Mouse (Mus musculus) neural tube, embryonic 10.5 days (tissue): ENCODE measurements around the gene Epha3.

Experiments used
- DNase-seq: peaks from one replicate; pipeline ENCODE4 v3.0.0-alpha.2; 2017; ENCODE audit warnings: low spot score; ENCODE audit errors: extremely low spot score

The Epha3 gene

GRCm38 (mm10) chr16:63863913-63864330, at the start of gene Epha3:
Gene Epha3, minus strand, starts transcription at chr16:63864175.
- DNase-seq = peak; percentile 87

GRCm38 (mm10) chr16:63903425-63903824, 39.5 kb upstream of the Epha3 start:
- DNase-seq = peak; percentile 13

GRCm38 (mm10) chr16:63881190-63881589, 17.2 kb upstream of the Epha3 start:
- DNase-seq = no peak

DNA sequence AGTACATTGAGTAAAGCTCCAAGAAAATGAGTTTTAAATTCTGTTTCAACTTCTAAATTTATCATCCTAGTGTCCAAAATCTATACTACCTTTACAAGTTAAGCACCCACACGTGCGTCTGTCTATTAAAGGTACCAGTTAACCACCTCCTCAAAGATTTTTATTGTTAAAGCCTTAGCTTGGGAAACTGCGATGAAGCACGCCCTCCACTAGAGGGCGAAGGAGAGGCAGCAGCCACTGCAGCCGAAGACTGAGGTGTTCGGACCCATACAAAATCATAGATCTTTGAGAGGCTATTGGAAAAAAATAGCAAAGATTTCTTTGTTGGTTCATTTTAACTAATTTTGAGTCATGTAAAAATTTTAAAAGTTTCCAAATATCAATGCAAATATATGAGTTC, 8.3 kb upstream of the Epha3 start:
- no peak for DNase-seq

- DNase-seq = no peak
These were observed 545 bp upstream of the Epha3 start for GRCm38 (mm10) chr16:63864463-63864976.

DNA sequence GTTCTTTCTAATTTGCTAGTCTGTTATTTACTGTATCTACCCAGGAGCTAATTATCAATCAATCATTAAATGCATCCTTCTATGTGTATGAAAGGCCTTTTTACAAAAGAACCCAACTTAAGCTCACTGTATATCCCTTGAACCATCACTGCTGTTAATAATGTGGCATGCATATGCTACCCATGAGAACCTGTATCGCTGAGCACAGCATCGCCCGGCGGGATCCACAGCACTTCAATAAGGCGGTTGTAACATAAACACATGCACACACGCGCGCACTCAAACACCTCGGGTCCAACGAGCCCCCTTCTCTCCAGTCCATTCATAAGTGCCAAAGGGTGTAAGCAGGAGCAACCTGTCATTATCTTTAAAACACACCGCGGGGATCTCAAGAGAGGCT, 794 bp downstream of the Epha3 start:
- DNase-seq = no peak

DNA sequence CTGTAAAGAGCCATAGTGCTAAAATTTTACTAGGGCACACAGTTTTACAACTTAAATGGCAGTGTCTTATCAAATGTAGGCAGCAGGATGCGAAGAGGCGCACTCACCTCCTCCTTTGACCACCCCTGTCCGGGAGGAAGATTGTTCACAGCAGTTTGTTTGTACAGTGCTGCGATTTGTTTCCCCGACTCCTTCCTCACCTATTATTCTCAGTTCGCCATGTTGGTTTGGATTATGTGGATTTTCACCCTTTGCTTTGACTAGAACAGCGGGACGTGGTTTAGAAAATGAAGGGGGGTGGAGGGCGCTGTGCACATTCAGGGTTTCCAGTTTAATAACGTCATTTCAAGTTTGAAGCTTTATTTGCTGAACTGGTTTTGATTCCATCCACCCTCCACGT, 6.4 kb downstream of the Epha3 start:
- DNase-seq = no peak

- peak; percentile 81 for DNase-seq
These were observed 7.1 kb downstream of the Epha3 start for GRCm38 (mm10) chr16:63856658-63857552.

- no peak for DNase-seq
These were observed 13.7 kb downstream of the Epha3 start for GRCm38 (mm10) chr16:63850297-63850696.

DNA sequence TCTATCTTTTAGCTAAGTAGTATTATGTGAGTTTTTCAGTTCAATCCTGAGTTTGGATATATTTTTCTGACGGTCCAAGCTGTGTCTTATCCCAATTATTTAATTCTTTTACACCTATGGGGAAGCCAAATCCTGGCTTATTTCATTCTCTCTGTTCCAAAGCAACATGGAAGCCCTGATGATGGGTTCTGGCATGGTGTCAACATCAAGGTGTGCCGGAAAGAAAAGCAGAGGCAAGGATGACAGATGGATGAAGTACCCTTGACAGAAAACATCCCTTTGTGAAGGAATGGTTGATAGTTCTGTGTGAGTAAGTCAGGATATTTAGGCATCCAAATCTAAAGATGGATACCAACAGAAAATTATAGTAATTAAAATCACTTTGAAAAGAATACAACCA, 21.1 kb downstream of the Epha3 start:
- DNase-seq = no peak

DNA sequence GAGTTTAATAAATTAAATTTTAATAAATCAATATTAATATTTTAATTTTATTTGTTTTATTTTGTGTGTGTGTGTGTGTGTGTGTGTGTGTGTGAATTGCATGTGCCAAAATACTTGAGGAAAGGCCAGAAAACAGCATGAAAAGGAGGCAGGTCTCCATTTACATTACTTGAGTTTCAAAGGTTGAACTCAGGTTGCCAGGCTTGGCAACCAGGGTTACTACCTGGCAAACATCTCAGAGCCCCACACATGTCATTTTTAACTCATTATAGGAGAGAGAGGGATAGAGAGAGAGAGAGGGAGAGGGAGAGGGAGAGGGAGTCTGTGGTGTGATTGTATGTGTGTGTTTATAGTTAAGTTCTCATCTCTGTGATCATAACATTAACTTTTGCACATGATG, 26.5 kb downstream of the Epha3 start:
- DNase-seq = no peak

DNA sequence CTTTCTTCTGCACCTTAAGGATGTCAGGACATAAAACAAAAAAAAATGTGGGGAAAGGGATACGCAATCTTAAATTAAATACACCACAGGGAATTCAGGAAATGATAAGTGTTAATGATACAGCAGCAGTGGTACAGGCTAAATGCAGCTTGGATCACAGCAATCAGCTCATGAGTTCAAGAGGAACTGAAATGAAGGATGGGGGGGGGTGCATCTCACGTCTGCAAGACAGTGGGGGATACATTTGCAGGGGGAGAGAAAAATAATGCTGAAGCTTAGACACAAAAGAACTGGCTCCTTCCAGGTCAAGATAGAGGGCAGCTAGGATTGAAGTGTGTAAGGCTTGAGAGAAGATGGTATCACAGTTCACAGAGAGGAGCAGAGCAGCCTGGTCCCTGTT, 42.8 kb downstream of the Epha3 start:
- DNase-seq = no peak

- no peak for DNase-seq
These were observed 46.4 kb downstream of the Epha3 start for GRCm38 (mm10) chr16:63817606-63818005.

DNA sequence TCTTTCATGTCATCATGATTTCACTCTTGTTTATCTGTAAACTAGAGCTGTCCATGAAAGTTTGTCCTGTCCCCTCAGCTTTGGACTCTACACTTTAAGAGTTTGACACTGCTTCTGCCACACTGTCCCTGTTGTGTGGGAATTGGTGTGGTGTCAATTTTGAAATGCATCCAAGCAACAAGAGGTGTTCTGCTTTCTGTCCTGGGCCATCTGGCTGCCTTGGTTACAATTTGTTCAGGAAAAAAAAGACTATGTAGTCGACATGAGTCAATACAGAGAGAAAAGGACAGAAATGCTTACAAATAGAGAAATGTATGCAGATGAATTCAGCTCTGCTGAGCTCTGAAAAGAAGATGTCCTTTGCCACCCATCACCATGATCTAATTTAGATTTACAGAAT, 47.3 kb downstream of the Epha3 start:
- DNase-seq = no peak

GRCm38 (mm10) chr16:63809871-63810270, 54.1 kb downstream of the Epha3 start:
- no peak for DNase-seq

GRCm38 (mm10) chr16:63808991-63809390, 55.0 kb downstream of the Epha3 start:
- DNase-seq = no peak

- DNase-seq = peak; percentile 53
These were observed 57.4 kb downstream of the Epha3 start for GRCm38 (mm10) chr16:63806437-63807129.

DNA sequence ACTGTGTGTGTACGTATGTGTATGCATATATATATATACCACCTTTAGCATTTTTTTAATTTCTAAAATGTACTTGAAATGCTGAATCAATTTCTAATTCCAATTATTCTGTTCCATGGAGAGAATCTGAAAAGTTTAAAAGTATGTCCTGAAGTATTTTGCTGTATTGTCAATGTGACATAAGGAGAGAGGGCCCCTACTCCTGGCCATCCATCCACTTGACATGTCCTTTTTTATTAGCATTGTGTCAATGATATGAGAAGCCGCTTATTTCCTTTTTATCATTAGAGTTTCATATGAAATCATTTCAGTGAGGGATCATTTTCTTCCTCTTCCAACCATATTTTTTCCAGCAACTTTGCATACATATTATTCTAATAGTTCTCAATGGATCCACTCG, 58.0 kb downstream of the Epha3 start:
- no peak for DNase-seq

DNA sequence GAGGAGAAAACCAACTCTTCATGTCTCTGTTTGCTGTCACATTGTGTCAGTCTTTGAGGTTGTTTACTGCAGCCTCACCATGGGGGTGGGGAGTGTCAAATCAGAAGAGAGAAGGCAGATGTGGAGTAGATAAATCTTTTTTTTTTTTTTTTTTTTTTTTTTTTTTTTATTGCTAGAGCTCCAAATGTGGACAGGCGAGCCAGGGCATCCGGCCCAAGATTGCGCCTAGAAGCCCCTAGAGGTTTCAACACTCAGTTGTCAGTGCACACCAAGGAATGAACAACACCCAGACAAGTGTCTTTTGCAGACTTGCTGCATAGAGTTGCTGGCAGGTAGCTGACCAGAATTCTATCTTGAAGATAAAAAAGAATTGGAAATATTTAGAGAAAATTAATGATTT, 62.5 kb downstream of the Epha3 start:
- no peak for DNase-seq

DNA sequence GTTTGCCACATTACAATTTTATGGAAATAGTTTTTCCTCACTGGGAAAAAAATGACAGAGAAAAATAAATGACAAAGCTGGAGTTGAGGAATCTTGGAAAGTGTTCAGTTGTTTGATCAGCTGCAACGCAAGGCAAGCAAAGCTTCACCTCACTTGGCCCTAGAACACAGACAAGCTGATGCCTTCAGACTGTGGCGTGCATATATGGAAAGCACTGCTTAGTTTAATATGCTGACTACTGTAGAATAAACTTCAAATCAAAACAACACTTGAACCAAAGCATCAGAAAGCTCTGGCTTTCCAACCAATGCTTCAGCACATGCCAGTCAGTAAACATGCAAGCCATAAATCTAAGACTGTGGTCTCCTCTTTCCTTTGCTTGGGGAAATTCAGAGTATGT, 65.6 kb downstream of the Epha3 start:
- no peak for DNase-seq

DNA sequence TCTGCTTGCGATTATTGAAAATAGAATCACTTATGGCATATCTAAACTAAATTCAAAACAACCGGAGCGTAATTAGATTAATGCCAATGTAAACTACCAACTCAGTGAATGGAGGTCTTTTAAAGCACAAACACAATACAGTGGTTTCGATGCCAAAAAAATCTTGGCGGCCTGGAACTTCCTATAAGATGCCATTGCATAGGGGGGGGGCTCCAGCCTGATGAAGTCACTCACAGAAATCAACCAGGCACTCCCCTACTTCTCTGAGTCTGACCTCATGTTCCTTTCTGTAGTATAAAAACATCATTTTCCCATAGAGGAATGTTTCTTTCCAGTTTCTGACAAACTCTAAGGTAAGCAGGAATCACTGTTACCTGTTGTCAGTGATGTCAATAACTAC, 69.7 kb downstream of the Epha3 start:
- no peak for DNase-seq

DNA sequence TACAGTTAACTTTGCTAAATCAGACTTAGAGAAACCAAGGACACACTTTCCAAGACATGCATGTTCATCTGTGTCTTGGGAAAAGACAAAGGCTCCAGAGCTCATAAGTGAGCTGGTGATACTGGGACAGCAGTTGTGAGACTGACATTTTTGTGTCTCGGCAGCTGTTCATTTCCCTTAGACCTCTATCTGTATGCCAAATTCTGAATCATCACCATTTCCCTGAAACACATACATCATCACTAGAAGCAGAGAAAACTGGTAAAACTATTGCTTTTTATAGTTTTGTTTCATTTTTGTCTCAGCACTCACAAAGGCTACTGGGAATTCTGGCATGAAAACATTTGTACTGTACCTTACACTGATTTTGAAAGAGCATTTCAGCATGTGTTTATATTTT, 70.2 kb downstream of the Epha3 start:
- no peak for DNase-seq

GRCm38 (mm10) chr16:63792084-63792483, 71.9 kb downstream of the Epha3 start:
- no peak for DNase-seq
